Mouse (Mus musculus): ENCODE results near the gene Trim39. TPM values are rescaled to one million over a fixed set of nuclear protein-coding genes. Genes with fewer than 3 reads are reported as not detected.

Gene Trim39
- polyA plus RNA-seq, 1 experiment = 51.1 TPM

DNA sequence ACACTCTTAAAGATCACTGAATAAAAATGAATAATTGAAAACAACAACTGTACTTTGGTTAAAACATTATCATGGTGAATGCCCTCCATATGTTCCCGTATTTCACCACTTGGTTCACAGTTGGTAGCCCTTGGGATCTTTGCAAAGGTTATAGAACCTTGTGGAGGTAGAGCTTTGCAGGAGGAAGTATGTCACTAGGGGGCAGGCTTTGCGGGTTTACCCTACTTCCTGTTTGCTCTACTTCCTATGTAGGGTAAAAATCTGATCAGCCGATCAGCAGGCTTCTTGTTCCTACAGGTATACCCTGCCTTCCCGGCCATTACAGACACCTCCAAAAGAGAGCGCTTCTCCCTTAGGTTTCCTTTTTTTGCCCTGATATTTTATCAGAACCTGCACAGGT lies 6.2 kb downstream of the Trim39 start:
- Histone ChIP-seq H3K36me3 (ENCODE audit: control insufficient read depth, insufficient read depth, low read length) (peaks cover 46% of the 10 kb centered on the region), H3K4me1 (replicated peaks; ENCODE audit: control insufficient read depth, insufficient read depth, low read length) (peaks cover 6% of the 10 kb centered on the region)

DNA sequence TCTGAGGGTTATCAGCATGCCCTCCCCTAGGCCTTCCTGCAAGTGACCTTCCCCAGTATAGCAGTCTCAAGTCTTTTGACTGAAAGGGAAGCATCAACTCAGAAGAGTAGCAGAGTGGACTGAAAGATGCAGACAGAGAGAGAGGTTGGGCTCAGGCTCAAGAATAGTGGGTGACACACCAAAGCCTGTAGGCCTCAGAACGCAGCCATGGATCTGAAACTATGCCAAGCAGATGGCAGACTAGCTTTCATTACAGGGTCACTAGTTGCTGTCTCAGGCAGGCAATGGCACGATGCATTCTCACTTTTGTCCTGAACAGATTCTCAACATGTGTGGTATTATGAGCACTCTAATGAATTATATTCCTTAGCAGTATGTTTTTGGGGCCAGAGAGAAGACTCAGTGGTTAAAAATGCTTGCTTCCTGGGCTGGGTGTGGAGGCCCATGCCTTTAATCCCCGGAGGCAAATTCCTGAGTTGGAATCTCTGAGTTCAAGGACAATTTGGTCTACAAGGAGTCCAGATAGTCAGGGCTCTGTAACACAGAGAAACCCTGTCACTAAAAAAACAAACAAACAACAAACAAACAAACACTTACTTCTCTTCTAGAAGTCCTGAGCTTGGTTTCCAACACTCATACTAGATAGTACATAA lies 7.6 kb downstream of the Trim39 start:
- Histone ChIP-seq H3K4me3 (ENCODE audit: control insufficient read depth, insufficient read depth, low read length) (no peak overlapping the region), H3K27ac (ENCODE audit: control insufficient read depth, insufficient read depth, low read length) (no peak overlapping the region), H3K4me1 (replicated peaks; ENCODE audit: control insufficient read depth, insufficient read depth, low read length) (peaks cover 2% of the 10 kb centered on the region; the same call in 1 of the 2 replicates), H3K36me3 (ENCODE audit: control insufficient read depth, insufficient read depth, low read length) (peaks cover 56% of the 10 kb centered on the region), H3K27me3 (ENCODE audit: control insufficient read depth, insufficient read depth, low read length) (no peaks in the 10 kb centered on the region)
- WGBS = 97% methylated on average over 3 of the region's 3 CpGs
- DNase-seq = no peak
- no peak for TF ChIP-seq CTCF (IDR thresholded peaks at IDR 0.05; ENCODE audit: borderline replicate concordance, control insufficient read depth, extremely low read depth, insufficient read depth, low read length, poor library complexity)

More for the DNA sequence above, 6.2 kb downstream of the Trim39 start:
- no peaks in the 10 kb centered on the region for H3K27me3 ChIP-seq (ENCODE audit: control insufficient read depth, insufficient read depth, low read length)
- peak; percentile 80 for DNase-seq
- TF ChIP-seq POLR2A (IDR thresholded peaks at IDR 0.05; ENCODE audit: control insufficient read depth, extremely low read depth, insufficient read depth, low read length, poor library complexity) = no peak
- no peak for TF ChIP-seq CTCF (IDR thresholded peaks at IDR 0.05; ENCODE audit: borderline replicate concordance, control insufficient read depth, extremely low read depth, insufficient read depth, low read length, poor library complexity)
- WGBS = 42% methylated on average over 5 of the region's 5 CpGs
- no peak overlapping the region for H3K4me3 ChIP-seq (ENCODE audit: control insufficient read depth, insufficient read depth, low read length)
- no peak overlapping the region for H3K27ac ChIP-seq (ENCODE audit: control insufficient read depth, insufficient read depth, low read length)

DNA sequence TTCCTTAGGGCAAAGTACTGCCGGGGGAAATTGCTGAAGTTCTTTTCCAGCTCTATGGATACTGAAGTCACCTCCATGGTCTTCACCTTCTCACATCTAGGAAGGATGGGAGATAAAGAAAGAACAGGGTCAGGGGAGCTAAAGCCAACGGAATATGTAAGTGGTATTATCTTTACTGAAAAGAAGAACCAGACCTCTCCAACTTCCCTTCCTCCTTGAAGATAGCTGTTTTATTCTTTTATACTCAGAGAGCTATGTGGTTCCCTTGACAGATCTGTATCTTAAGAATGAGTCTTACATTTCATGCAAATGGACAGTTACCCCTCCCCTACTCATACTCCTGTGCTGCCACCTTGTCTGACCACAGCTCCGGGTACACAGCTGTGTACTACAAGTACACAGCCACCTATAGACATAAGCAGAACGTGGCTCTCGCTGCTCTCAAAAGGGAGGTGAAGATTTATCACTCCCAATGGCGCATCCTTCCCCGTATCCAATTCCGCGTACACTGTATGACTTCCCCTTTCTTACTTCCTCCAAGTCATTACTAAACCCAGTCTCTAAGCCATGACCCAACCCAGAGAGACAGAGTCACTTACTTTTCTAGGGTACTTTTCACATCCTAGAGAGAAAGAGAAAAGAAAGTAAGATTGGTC lies 10.4 kb downstream of the Trim39 start:
- Histone ChIP-seq H3K27ac (ENCODE audit: control insufficient read depth, insufficient read depth, low read length) (no peak overlapping the region), H3K4me3 (ENCODE audit: control insufficient read depth, insufficient read depth, low read length) (no peak overlapping the region), H3K4me1 (replicated peaks; ENCODE audit: control insufficient read depth, insufficient read depth, low read length) (peaks cover 6% of the 10 kb centered on the region; the same call in 1 of the 2 replicates), H3K27me3 (ENCODE audit: control insufficient read depth, insufficient read depth, low read length) (no peaks in the 10 kb centered on the region), H3K36me3 (ENCODE audit: control insufficient read depth, insufficient read depth, low read length) (peaks cover 49% of the 10 kb centered on the region)
- DNase-seq = no peak
- TF ChIP-seq POLR2A (IDR thresholded peaks at IDR 0.05; ENCODE audit: control insufficient read depth, extremely low read depth, insufficient read depth, low read length, poor library complexity) (no peak), CTCF (IDR thresholded peaks at IDR 0.05; ENCODE audit: borderline replicate concordance, control insufficient read depth, extremely low read depth, insufficient read depth, low read length, poor library complexity) (no peak)
- WGBS = 66% methylated on average over 9 of the region's 9 CpGs

DNA sequence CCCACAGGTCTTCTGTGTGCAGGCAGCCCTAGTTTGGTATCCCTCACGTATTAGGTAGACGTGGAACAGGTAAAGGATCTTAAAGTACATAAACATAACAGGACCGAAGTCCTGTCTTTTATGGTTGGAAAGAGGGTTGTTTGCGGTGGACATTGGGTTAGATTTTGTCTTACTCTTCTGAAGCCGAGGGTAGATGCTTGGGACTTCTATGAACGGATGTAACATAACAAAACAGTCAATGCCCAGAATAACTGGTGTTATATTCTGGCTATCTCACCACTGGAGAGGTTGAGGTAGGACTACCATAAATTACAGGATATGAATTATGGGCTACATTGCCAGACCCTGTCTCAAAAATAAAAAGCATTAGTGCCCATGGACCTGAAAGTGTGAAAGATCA lies 14.1 kb downstream of the Trim39 start, which contains the start of gene Rpp21:
Rpp21 (minus strand) TSS at position 101 of the 400 bp plus-strand sequence.
- Histone ChIP-seq H3K4me3 (ENCODE audit: control insufficient read depth, insufficient read depth, low read length) (peak within 1 kb of the TSS; percentile 95), H3K4me1 (replicated peaks; ENCODE audit: control insufficient read depth, insufficient read depth, low read length) (peaks cover 8% of the 10 kb centered on the region), H3K27me3 (ENCODE audit: control insufficient read depth, insufficient read depth, low read length) (no peaks in the 10 kb centered on the region), H3K27ac (ENCODE audit: control insufficient read depth, insufficient read depth, low read length) (peak within 1 kb of the TSS; percentile 62), H3K36me3 (ENCODE audit: control insufficient read depth, insufficient read depth, low read length) (peaks cover 28% of the 10 kb centered on the region)
- 46% methylated on average over 6 of the region's 6 CpGs for WGBS
- DNase-seq = no peak
- TF ChIP-seq POLR2A (IDR thresholded peaks at IDR 0.05; ENCODE audit: control insufficient read depth, extremely low read depth, insufficient read depth, low read length, poor library complexity) = no peak
- TF ChIP-seq CTCF (IDR thresholded peaks at IDR 0.05; ENCODE audit: borderline replicate concordance, control insufficient read depth, extremely low read depth, insufficient read depth, low read length, poor library complexity) = no peak

DNA sequence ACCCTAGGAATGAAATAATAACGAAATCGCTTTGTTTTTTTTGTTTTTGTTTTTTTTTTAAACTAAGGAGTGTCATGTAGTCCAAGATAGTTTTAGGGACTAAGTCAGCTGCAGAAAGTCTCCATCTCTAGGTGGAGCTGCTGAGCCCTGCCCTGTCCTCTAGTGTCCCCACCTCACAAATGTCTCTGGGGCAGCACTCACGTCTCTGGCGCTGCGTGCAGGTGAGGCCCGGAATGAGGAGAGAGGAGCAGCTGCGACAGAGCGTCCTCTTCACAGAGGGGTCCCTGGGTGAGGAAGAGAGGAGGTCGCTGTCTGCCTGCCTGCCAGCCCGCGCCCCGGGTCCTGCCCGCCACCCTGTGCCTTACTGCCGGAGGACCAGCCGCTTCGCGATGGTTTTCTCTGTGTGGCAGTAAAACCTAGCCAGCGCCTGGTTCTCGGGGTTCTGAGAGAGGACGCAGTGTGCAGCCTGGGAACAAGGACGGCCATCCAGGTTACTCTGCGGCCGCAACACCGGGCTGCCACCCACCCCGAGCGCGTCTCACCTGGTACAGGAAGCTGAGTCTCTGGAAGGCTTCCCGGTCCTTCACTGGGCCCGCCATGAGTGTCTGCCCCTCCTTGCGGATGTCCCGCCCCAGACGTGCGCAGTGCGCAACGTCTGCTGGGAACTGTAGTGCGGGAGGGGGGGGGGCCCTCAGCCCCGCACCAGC lies 14.7 kb downstream of the Trim39 start:
- H3K4me1 ChIP-seq (replicated peaks; ENCODE audit: control insufficient read depth, insufficient read depth, low read length) = peaks cover 12% of the 10 kb centered on the region
- H3K36me3 ChIP-seq (ENCODE audit: control insufficient read depth, insufficient read depth, low read length) = peaks cover 23% of the 10 kb centered on the region
- H3K27me3 ChIP-seq (ENCODE audit: control insufficient read depth, insufficient read depth, low read length) = no peaks in the 10 kb centered on the region
- peak; percentile 31; the same call in 1 of the 2 replicates for TF ChIP-seq CTCF (IDR thresholded peaks at IDR 0.05; ENCODE audit: borderline replicate concordance, control insufficient read depth, extremely low read depth, insufficient read depth, low read length, poor library complexity)
- peak; percentile 87 for TF ChIP-seq POLR2A (IDR thresholded peaks at IDR 0.05; ENCODE audit: control insufficient read depth, extremely low read depth, insufficient read depth, low read length, poor library complexity)
- DNase-seq = peak; percentile 81
- peak overlapping the region; percentile 62 for H3K27ac ChIP-seq (ENCODE audit: control insufficient read depth, insufficient read depth, low read length)
- WGBS = under 1% methylated on average over 37 of the region's 37 CpGs
- H3K4me3 ChIP-seq (ENCODE audit: control insufficient read depth, insufficient read depth, low read length) = peak overlapping the region; percentile 95

DNA sequence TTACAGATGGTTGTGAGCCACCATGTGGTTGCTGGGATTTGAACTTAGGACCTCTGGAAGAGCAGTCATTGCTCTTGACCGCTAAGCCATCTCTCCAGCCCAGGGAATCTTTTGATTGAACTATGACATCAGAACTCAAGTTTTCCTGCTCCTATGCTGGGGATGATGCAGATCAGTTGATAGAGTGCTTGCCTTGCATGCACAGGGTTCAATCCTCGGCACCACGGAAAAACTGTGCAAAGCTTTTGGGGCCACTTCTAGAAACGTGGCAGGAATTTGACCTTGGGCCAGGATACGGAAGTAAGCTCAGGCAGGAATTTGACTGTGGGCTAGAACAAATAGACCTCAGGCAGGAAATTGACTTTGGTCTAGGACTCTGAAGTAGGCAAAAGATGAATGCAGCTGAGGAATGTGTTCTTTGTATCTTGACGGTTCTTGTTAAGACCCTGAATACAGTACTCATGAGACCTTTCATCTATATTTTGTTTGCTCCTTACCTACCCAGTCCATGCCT lies 18.9 kb downstream of the Trim39 start:
- DNase-seq = no peak
- Histone ChIP-seq H3K27me3 (ENCODE audit: control insufficient read depth, insufficient read depth, low read length) (no peaks in the 10 kb centered on the region), H3K4me3 (ENCODE audit: control insufficient read depth, insufficient read depth, low read length) (no peak overlapping the region), H3K27ac (ENCODE audit: control insufficient read depth, insufficient read depth, low read length) (no peak overlapping the region), H3K4me1 (replicated peaks; ENCODE audit: control insufficient read depth, insufficient read depth, low read length) (peaks cover 17% of the 10 kb centered on the region), H3K36me3 (ENCODE audit: control insufficient read depth, insufficient read depth, low read length) (no peaks in the 10 kb centered on the region)
- WGBS = 24% methylated on average over 6 of the region's 6 CpGs
- TF ChIP-seq CTCF (IDR thresholded peaks at IDR 0.05; ENCODE audit: borderline replicate concordance, control insufficient read depth, extremely low read depth, insufficient read depth, low read length, poor library complexity) (no peak), POLR2A (IDR thresholded peaks at IDR 0.05; ENCODE audit: control insufficient read depth, extremely low read depth, insufficient read depth, low read length, poor library complexity) (no peak)

Measured in thymus, adult 2 months (tissue).